In the genomic region with DNA sequence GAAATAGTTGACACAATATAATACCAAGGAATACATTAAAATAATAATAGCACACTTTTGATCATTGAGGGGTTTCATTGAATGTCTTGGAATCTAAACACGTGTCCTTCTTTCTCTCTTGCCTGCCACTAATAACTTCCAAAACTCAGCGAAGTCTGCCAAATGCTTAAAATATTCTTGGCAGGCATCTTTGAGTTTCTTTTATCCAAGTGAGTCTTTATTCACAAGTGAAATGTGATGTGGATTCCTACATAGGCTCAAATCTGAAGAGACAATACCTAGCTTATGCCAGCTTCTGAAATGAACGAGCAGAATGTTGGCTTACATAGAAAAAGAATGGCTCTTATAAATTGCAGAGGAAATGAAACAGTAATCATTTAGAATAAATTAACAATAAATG, we compare ENCODE assay signal across 25 mouse cellular contexts. TPM values are rescaled to one million over a fixed set of nuclear protein-coding genes. Genes with fewer than 3 reads are reported as not detected.
DNase-seq lines count a peak whose midpoint lies in the region; ATAC-seq and TF ChIP-seq lines count a peak whose summit lies in the region.
"Had no signal": no experiment of that assay in that cellular context is flagged by ENCODE, and none has a peak within 500 bp of the region (broad histone marks: within the 10 kb centered on the region; RNA-seq: fewer than 3 reads in every experiment).

No protein-coding gene starts in this region.

- no peak overlapping the region for H3K9ac ChIP-seq in forebrain, postnatal 0 days
- no peak overlapping the region for H3K9ac ChIP-seq in forebrain, embryonic 11.5 days (ENCODE audit: low read length)
- no peak overlapping the region for H3K9ac ChIP-seq in intestine, postnatal 0 days (ENCODE audit: low read depth, low read length)
- H3K9ac ChIP-seq: embryonic facial prominence, embryonic 13.5 days; hindbrain, embryonic 12.5 days; hindbrain, embryonic 15.5 days had no signal

- 30% methylated on average over 3 of the region's 3 CpGs for WGBS in forebrain, postnatal 0 days
- 75% methylated on average over 3 of the region's 3 CpGs for WGBS in forebrain, embryonic 11.5 days
- 73% methylated on average over 3 of the region's 3 CpGs for WGBS in intestine, postnatal 0 days

- peak; percentile 16 for DNase-seq in forebrain, postnatal 0 days
- DNase-seq in forebrain, embryonic 11.5 days (ENCODE audit: low spot score) = no peak
- DNase-seq in Muller cell, postnatal 12 days (ENCODE audit: inconsistent ontology term) = peak; percentile 76
- peak; percentile 58 for DNase-seq in NIH3T3 (ENCODE audit: low read depth)
- peak; percentile 46 for DNase-seq in brain, embryonic 14.5 days (ENCODE audit: low read depth)
- DNase-seq: adrenal gland, adult 2 months; adrenal gland, postnatal 14 days; cerebellum, adult 2 months; cerebellum, adult 9-11 months; cerebellum, postnatal 25 days; gastrocnemius, adult 2 months; gastrocnemius, postnatal 14 days; heart, adult 11 months; kidney, adult 11 months had no signal

- no peak for TF ChIP-seq CTCF in forebrain, postnatal 0 days (IDR thresholded peaks at IDR 0.05; ENCODE audit: low read depth)
- no peak for TF ChIP-seq CTCF in brain, embryonic 14.5 days (IDR thresholded peaks at IDR 0.05; ENCODE audit: borderline replicate concordance, extremely low read depth, insufficient read depth, insufficient read length)
- no peak for TF ChIP-seq CTCF in intestine, postnatal 0 days (IDR thresholded peaks at IDR 0.05; ENCODE audit: low read depth)

- no peak for ATAC-seq in forebrain, postnatal 0 days
- no peak for ATAC-seq in forebrain, embryonic 11.5 days (replicated peaks; ENCODE audit: low FRiP score)
- ATAC-seq in intestine, postnatal 0 days = no peak
- ATAC-seq: CD4-positive, CD25-positive, alpha-beta regulatory T cell, adult 4 months; forebrain, embryonic 16.5 days; Patski had no signal

- no peaks in the 10 kb centered on the region for H3K27me3 ChIP-seq in forebrain, postnatal 0 days (ENCODE audit: insufficient read depth, low read length)
- no peaks in the 10 kb centered on the region for H3K27me3 ChIP-seq in forebrain, embryonic 11.5 days (ENCODE audit: control insufficient read depth, insufficient read depth, low read length)
- H3K27me3 ChIP-seq in intestine, postnatal 0 days (replicated peaks; ENCODE audit: control insufficient read depth, insufficient read depth, low read length) = no peaks in the 10 kb centered on the region
- H3K27me3 ChIP-seq: embryonic facial prominence, embryonic 13.5 days; hindbrain, embryonic 12.5 days; hindbrain, embryonic 15.5 days; Patski had no signal

- no peaks in the 10 kb centered on the region for H3K4me1 ChIP-seq in forebrain, postnatal 0 days (ENCODE audit: insufficient read depth)
- 0 out of 2 replicates have a peak, but pooled peaks cover under 1% of the 10 kb centered on the region for H3K4me1 ChIP-seq in forebrain, embryonic 11.5 days (replicated peaks; ENCODE audit: control insufficient read depth, insufficient read depth, low read length)
- no peaks in the 10 kb centered on the region; the same call in 1 of the 2 replicates for H3K4me1 ChIP-seq in intestine, postnatal 0 days (replicated peaks; ENCODE audit: control insufficient read depth, insufficient read depth, low read length)

- H3K4me3 ChIP-seq in forebrain, postnatal 0 days (ENCODE audit: low read depth, low read length) = no peak overlapping the region
- no peak overlapping the region for H3K4me3 ChIP-seq in forebrain, embryonic 11.5 days (ENCODE audit: low read depth, low read length)
- H3K4me3 ChIP-seq in intestine, postnatal 0 days (ENCODE audit: low read depth, low read length) = no peak overlapping the region
- H3K4me3 ChIP-seq: embryonic facial prominence, embryonic 13.5 days; forebrain, embryonic 10.5 days; gastrocnemius, adult 2 months; hindbrain, embryonic 12.5 days; hindbrain, embryonic 15.5 days had no signal

- no peaks in the 10 kb centered on the region for H3K9me3 ChIP-seq in forebrain, postnatal 0 days (ENCODE audit: low read length)
- H3K9me3 ChIP-seq in forebrain, embryonic 11.5 days (ENCODE audit: control insufficient read depth, low read length) = no peaks in the 10 kb centered on the region
- H3K9me3 ChIP-seq in intestine, postnatal 0 days (ENCODE audit: control insufficient read depth) = no peaks in the 10 kb centered on the region
- H3K9me3 ChIP-seq: embryonic facial prominence, embryonic 13.5 days; forebrain, embryonic 10.5 days; hindbrain, embryonic 12.5 days; hindbrain, embryonic 15.5 days had no signal

- H3K27ac ChIP-seq in forebrain, postnatal 0 days (ENCODE audit: low read depth, low read length) = no peak overlapping the region
- no peak overlapping the region for H3K27ac ChIP-seq in forebrain, embryonic 11.5 days (ENCODE audit: low read depth, low read length)
- H3K27ac ChIP-seq in intestine, postnatal 0 days (ENCODE audit: low read depth, low read length) = no peak overlapping the region
- H3K27ac ChIP-seq: embryonic facial prominence, embryonic 13.5 days; forebrain, embryonic 10.5 days; gastrocnemius, adult 2 months; hindbrain, embryonic 12.5 days; hindbrain, embryonic 15.5 days had no signal

- no peak overlapping the region for H3K4me2 ChIP-seq in forebrain, postnatal 0 days (ENCODE audit: low read depth)
- H3K4me2 ChIP-seq in forebrain, embryonic 11.5 days (ENCODE audit: low read depth, low read length, severe bottlenecking) = no peak overlapping the region
- no peak overlapping the region for H3K4me2 ChIP-seq in intestine, postnatal 0 days (replicated peaks; ENCODE audit: low read depth)
- H3K4me2 ChIP-seq: embryonic facial prominence, embryonic 13.5 days; heart, embryonic 11.5 days; hindbrain, embryonic 12.5 days; hindbrain, embryonic 15.5 days had no signal

- TF ChIP-seq POLR2A in brain, embryonic 14.5 days (IDR thresholded peaks at IDR 0.05; ENCODE audit: borderline replicate concordance, extremely low read depth, insufficient read depth, insufficient read length, poor library complexity, severe bottlenecking) = no peak

- H3K36me3 ChIP-seq in forebrain, postnatal 0 days (ENCODE audit: insufficient read depth) = no peaks in the 10 kb centered on the region
- no peaks in the 10 kb centered on the region for H3K36me3 ChIP-seq in forebrain, embryonic 11.5 days (ENCODE audit: control insufficient read depth, insufficient read depth, low read length)
- H3K36me3 ChIP-seq in intestine, postnatal 0 days (ENCODE audit: control insufficient read depth, insufficient read depth) = no peaks in the 10 kb centered on the region
- H3K36me3 ChIP-seq: embryonic facial prominence, embryonic 13.5 days; forebrain, embryonic 10.5 days; hindbrain, embryonic 12.5 days; hindbrain, embryonic 15.5 days had no signal

RNA-seq across cellular contexts. Expression of gene Trdmt1, which starts 4.3 kb away (rescaled TPM):
- 11.3 and 13.0 TPM in 2 replicates for total RNA-seq in forebrain, postnatal 0 days (2014; rRNA removed)
- 7.8 and 8.7 TPM in 2 replicates for polyA plus RNA-seq in forebrain, postnatal 0 days (2015; fragmentation: Nextera tagmentation; extraction: Ambion mirVana)
- 9.4 and 9.5 TPM in 2 replicates for polyA plus RNA-seq in forebrain, embryonic 11.5 days (2014; fragmentation: Nextera tagmentation; extraction: Ambion mirVana)
- 6.8 and 8.5 TPM in 2 replicates for polyA plus RNA-seq in brain, embryonic 14.5 days (2012; rRNA removed)
- polyA plus RNA-seq in intestine, postnatal 0 days (2015; fragmentation: Nextera tagmentation; extraction: Ambion mirVana) = 6.3 and 6.8 TPM in 2 replicates

RNA-seq across cellular contexts. Expression of gene Vim, which starts 25.0 kb away (rescaled TPM):
- 441 and 554 TPM in 2 replicates for total RNA-seq in forebrain, postnatal 0 days (2014; rRNA removed)
- 224 and 269 TPM in 2 replicates for polyA plus RNA-seq in forebrain, postnatal 0 days (2015; fragmentation: Nextera tagmentation; extraction: Ambion mirVana)
- polyA plus RNA-seq in forebrain, embryonic 11.5 days (2014; fragmentation: Nextera tagmentation; extraction: Ambion mirVana) = 1,259 and 1,264 TPM in 2 replicates
- polyA plus RNA-seq in brain, embryonic 14.5 days (2012; rRNA removed) = 1,036 and 1,222 TPM in 2 replicates
- 272 and 299 TPM in 2 replicates for polyA plus RNA-seq in intestine, postnatal 0 days (2015; fragmentation: Nextera tagmentation; extraction: Ambion mirVana)

RNA-seq across cellular contexts. Expression of gene Cubn, which starts 57.1 kb away (rescaled TPM):
- 0.62 and 1.1 TPM in 2 replicates for total RNA-seq in forebrain, postnatal 0 days (2014; rRNA removed)
- polyA plus RNA-seq in forebrain, postnatal 0 days (2015; fragmentation: Nextera tagmentation; extraction: Ambion mirVana) = 0.14 and 0.25 TPM in 2 replicates
- 0.32 and 0.49 TPM in 2 replicates for polyA plus RNA-seq in forebrain, embryonic 11.5 days (2014; fragmentation: Nextera tagmentation; extraction: Ambion mirVana)
- 0.35 and 0.55 TPM in 2 replicates for polyA plus RNA-seq in brain, embryonic 14.5 days (2012; rRNA removed)
- polyA plus RNA-seq in intestine, postnatal 0 days (2015; fragmentation: Nextera tagmentation; extraction: Ambion mirVana) = 32.1 and 41.6 TPM in 2 replicates
- total RNA-seq: hematopoietic stem cell, adult 5-6 weeks; MEL had no signal

Comparison
In these comparisons a context has a peak if more than half of its experiments do, and no peak if none do; other contexts are left out.
1. RNA of gene Cubn, which starts 57.1 kb away (polyA plus RNA-seq): 32.1 to 41.6 TPM in intestine, postnatal 0 days; 0.35 to 0.55 TPM in brain, embryonic 14.5 days, 0.32 to 0.49 TPM in forebrain, embryonic 11.5 days and 0.14 to 0.25 TPM in forebrain, postnatal 0 days; every median in the first group is over 10 times any median in the second.